8 mouse cellular contexts compared by ENCODE assay signal in the genomic region with DNA sequence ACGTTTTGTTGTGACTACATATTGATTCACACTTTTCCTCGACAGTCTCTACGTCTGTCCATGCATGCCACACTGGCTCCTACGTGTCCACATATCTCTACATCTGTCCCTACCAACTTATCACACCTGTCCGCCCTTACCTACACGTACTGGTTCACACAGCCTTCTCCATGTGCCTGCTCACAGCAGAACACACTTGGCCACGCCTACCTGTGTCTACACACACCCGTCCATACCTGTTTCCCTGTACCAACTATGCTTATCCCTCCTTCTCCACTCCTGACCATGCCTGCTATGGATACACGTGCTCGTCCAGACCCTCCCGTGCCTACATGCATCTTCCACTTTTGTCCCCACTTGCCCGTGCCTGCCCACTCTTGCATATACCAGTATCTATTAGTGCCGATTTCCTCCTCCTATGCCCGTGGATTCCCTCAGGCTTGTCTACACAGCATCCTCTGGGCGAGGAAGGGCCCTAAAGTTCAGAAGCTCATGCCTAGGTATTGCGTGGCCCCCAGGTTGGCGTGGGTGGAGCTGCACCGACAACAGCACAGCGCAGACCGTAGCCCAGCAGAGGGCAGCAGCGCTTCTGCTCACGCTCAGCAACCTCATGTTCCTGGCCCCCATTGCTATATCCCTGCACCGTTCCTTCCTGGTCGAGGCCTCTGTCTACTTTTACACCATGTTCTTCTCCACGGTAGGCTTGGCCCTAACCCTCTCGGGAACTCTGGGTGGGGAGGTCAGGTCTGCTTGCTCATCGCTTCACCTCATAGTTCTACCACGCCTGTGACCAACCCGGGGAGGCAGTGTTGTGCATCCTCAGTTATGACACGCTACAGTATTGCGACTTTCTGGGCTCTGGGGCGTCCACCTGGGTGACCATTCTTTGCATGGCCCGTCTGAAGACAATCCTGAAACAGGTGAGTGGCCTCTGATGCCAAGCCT. TPM values are rescaled to one million over a fixed set of nuclear protein-coding genes. Genes with fewer than 3 reads are reported as not detected.
DNase-seq lines count a peak whose midpoint lies in the region; ATAC-seq and TF ChIP-seq lines count a peak whose summit lies in the region.

No protein-coding gene starts in this region.

- TF ChIP-seq EP300 in heart, postnatal 0 days (IDR thresholded peaks at IDR 0.05; ENCODE audit: low read depth): no peak

- H3K27me3 ChIP-seq in heart, postnatal 0 days (ENCODE audit: control insufficient read depth, insufficient read depth, low read length): peaks cover 42% of the 10 kb centered on the region
- peaks cover 46% of the 10 kb centered on the region for H3K27me3 ChIP-seq in megakaryocyte, embryonic 14.5 days (replicated peaks)

- H3K9ac ChIP-seq in heart, postnatal 0 days (replicated peaks; ENCODE audit: low read depth, low read length): no peak overlapping the region

- no peak overlapping the region; the same call in 1 of the 2 replicates for H3K4me2 ChIP-seq in heart, postnatal 0 days (ENCODE audit: low read depth, low read length)

- intact Hi-C loops in left cerebral cortex, postnatal 25 days (cut with DNase I): no loop called here

- peak; percentile 73 for TF ChIP-seq CTCF in heart, postnatal 0 days (IDR thresholded peaks at IDR 0.05; ENCODE audit: low read depth)

- DNase-seq in gastrocnemius, adult 18-20 months (ENCODE audit: low spot score): peak; percentile 45
- no peak for DNase-seq in gastrocnemius, postnatal 25 days
- peak; percentile 78 for DNase-seq in ES-CJ7 (ENCODE audit: low read depth, low spot score)
- peak; percentile 76 to 82 for DNase-seq in cerebellum, postnatal 14 days
- peak; percentile 41 for DNase-seq in heart, postnatal 0 days (ENCODE audit: low spot score)
- DNase-seq in left cerebral cortex, postnatal 25 days (ENCODE audit: low spot score in 2 of 2): peak; percentile 53 to 61
- peak; percentile 43 to 54 for DNase-seq in spleen, postnatal 36 days (ENCODE audit: low spot score in 2 of 2)

- no peak overlapping the region for H3K4me3 ChIP-seq in heart, postnatal 0 days (ENCODE audit: low read depth, low read length)
- peak overlapping the region; percentile 84 for H3K4me3 ChIP-seq in megakaryocyte, embryonic 14.5 days (replicated peaks)

- H3K4me1 ChIP-seq in heart, postnatal 0 days (ENCODE audit: control insufficient read depth, insufficient read depth): peaks cover 9% of the 10 kb centered on the region
- peaks cover 54% of the 10 kb centered on the region for H3K4me1 ChIP-seq in megakaryocyte, embryonic 14.5 days

- ATAC-seq in heart, postnatal 0 days (ENCODE audit: insufficient read depth, low read depth): peak; percentile 49

- H3K9me3 ChIP-seq in heart, postnatal 0 days (replicated peaks; ENCODE audit: control insufficient read depth, low read length): no peaks in the 10 kb centered on the region
- no peaks in the 10 kb centered on the region for H3K9me3 ChIP-seq in megakaryocyte, embryonic 14.5 days

- 39% methylated on average over 33 of the region's 33 CpGs for WGBS in heart, postnatal 0 days

- H3K27ac ChIP-seq in heart, postnatal 0 days (ENCODE audit: low read depth): no peak overlapping the region

- no peaks in the 10 kb centered on the region for H3K36me3 ChIP-seq in heart, postnatal 0 days (replicated peaks; ENCODE audit: control insufficient read depth, insufficient read depth, low read length)
- no peaks in the 10 kb centered on the region for H3K36me3 ChIP-seq in megakaryocyte, embryonic 14.5 days (replicated peaks; ENCODE audit: low read length)

RNA-seq across cellular contexts. Expression of a gene that starts 3.3 kb away (rescaled TPM):
- total RNA-seq in gastrocnemius, adult 18-20 months (2021): 10 to 100 TPM; 57.4 to 66.2 TPM
- total RNA-seq in gastrocnemius, postnatal 25 days (2021): 10 to 100 TPM; 62.0 to 62.3 TPM
- 213 and 275 TPM in 2 replicates for total RNA-seq in heart, postnatal 0 days (2014; rRNA removed; ENCODE audit: low replicate concordance)
- polyA plus RNA-seq in heart, postnatal 0 days (2015; fragmentation: Nextera tagmentation; extraction: Ambion mirVana): 222 and 226 TPM in 2 replicates
- total RNA-seq in left cerebral cortex, postnatal 25 days (2021): 10 to 100 TPM; 62.6 to 68.7 TPM
- polyA plus RNA-seq in megakaryocyte, embryonic 14.5 days (2012; ENCODE audit: insufficient read depth, low replicate concordance): 104 and 138 TPM in 2 replicates

RNA-seq across cellular contexts. Expression of a gene that starts 6.9 kb away (rescaled TPM):
- 1 to 10 TPM; 2.0 to 3.9 TPM for total RNA-seq in gastrocnemius, adult 18-20 months (2021)
- total RNA-seq in gastrocnemius, postnatal 25 days (2021): 1 to 10 TPM in 1 of 2 experiments, under 1 TPM in 1; 0.87 to 1.2 TPM
- 2.1 and 2.5 TPM in 2 replicates for total RNA-seq in heart, postnatal 0 days (2014; rRNA removed; ENCODE audit: low replicate concordance)
- polyA plus RNA-seq in heart, postnatal 0 days (2015; fragmentation: Nextera tagmentation; extraction: Ambion mirVana): 0.51 and 0.69 TPM in 2 replicates
- total RNA-seq in left cerebral cortex, postnatal 25 days (2021): 10 to 100 TPM; 11.6 to 13.0 TPM
- polyA plus RNA-seq in megakaryocyte, embryonic 14.5 days (2012; ENCODE audit: insufficient read depth, low replicate concordance): 3.3 and 4.1 TPM in 2 replicates

RNA-seq across cellular contexts. Expression of a gene that starts 18.4 kb away (rescaled TPM):
- total RNA-seq in gastrocnemius, adult 18-20 months (2021): 10 to 100 TPM; 15.7 to 18.2 TPM
- total RNA-seq in gastrocnemius, postnatal 25 days (2021): 10 to 100 TPM; 10.8 to 17.2 TPM
- 15.9 and 21.2 TPM in 2 replicates for total RNA-seq in heart, postnatal 0 days (2014; rRNA removed; ENCODE audit: low replicate concordance)
- polyA plus RNA-seq in heart, postnatal 0 days (2015; fragmentation: Nextera tagmentation; extraction: Ambion mirVana): 3.3 and 4.2 TPM in 2 replicates
- 10 to 100 TPM; 21.1 to 21.6 TPM for total RNA-seq in left cerebral cortex, postnatal 25 days (2021)
- polyA plus RNA-seq in megakaryocyte, embryonic 14.5 days (2012; ENCODE audit: insufficient read depth, low replicate concordance): 12.5 and 19.6 TPM in 2 replicates

RNA-seq across cellular contexts. Expression of a gene that starts 24.6 kb away (rescaled TPM):
- 1 to 10 TPM; 2.5 to 2.9 TPM for total RNA-seq in gastrocnemius, adult 18-20 months (2021)
- 1 to 10 TPM; 1.2 to 1.7 TPM for total RNA-seq in gastrocnemius, postnatal 25 days (2021)
- total RNA-seq in heart, postnatal 0 days (2014; rRNA removed; ENCODE audit: low replicate concordance): 28.5 and 60.6 TPM in 2 replicates
- polyA plus RNA-seq in heart, postnatal 0 days (2015; fragmentation: Nextera tagmentation; extraction: Ambion mirVana): 26.5 and 27.5 TPM in 2 replicates
- total RNA-seq in left cerebral cortex, postnatal 25 days (2021): 1 to 10 TPM; 3.3 to 3.7 TPM
- 28.9 and 32.8 TPM in 2 replicates for polyA plus RNA-seq in megakaryocyte, embryonic 14.5 days (2012; ENCODE audit: insufficient read depth, low replicate concordance)

RNA-seq across cellular contexts. Expression of a gene that starts 29.9 kb away (rescaled TPM):
- total RNA-seq in gastrocnemius, adult 18-20 months (2021): 1 to 10 TPM; 2.6 to 2.8 TPM
- 1 to 10 TPM; 2.8 to 3.2 TPM for total RNA-seq in gastrocnemius, postnatal 25 days (2021)
- total RNA-seq in heart, postnatal 0 days (2014; rRNA removed; ENCODE audit: low replicate concordance): 35.3 and 44.6 TPM in 2 replicates
- polyA plus RNA-seq in heart, postnatal 0 days (2015; fragmentation: Nextera tagmentation; extraction: Ambion mirVana): 35.3 and 36.6 TPM in 2 replicates
- 10 to 100 TPM; 26.4 to 27.9 TPM for total RNA-seq in left cerebral cortex, postnatal 25 days (2021)
- polyA plus RNA-seq in megakaryocyte, embryonic 14.5 days (2012; ENCODE audit: insufficient read depth, low replicate concordance): 0.35 and 1.5 TPM in 2 replicates
